In the genomic region with DNA sequence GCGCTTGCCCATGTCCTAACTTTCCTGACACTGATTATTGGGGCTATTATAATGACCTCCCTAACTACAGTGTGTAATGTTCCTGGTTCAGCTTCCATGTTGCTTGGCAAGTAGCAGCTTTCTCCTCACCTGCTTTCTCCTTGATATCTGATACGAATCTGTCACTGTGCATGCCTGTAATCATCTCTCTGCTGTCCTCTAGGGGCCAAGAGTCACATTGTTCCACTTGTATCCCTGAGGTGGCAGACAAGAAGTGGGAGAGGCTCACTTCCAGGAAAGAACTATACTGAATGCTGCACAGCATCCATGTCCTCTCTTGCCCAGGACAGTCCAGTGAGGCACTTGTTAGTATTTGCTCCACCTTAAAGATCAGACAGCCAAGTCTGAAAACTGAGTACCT, we compare ENCODE assay signal across 9 mouse cellular contexts.
A peak's percentile ranks its signal among the peaks of the same experiment; 100 is the strongest.
DNase-seq lines count a peak whose midpoint lies in the region; ATAC-seq and TF ChIP-seq lines count a peak whose summit lies in the region.
"Had no signal": no experiment of that assay in that cellular context is flagged by ENCODE, and none has a peak within 500 bp of the region (broad histone marks: within the 10 kb centered on the region; RNA-seq: fewer than 3 reads in every experiment).

No protein-coding gene starts in this region.

- H3K4me3 ChIP-seq in liver, embryonic 14.5 days (ENCODE audit: insufficient read depth in 1 of 2, low read depth in 2 of 2, low read length in 2 of 2) = no peak overlapping the region
- H3K4me3 ChIP-seq in liver, embryonic 11.5 days (ENCODE audit: low read depth, low read length) = no peak overlapping the region
- H3K4me3 ChIP-seq: embryonic facial prominence, embryonic 13.5 days had no signal

- peak; percentile 44; the same call in 1 of the 2 replicates for TF ChIP-seq CTCF in liver, embryonic 14.5 days (IDR thresholded peaks at IDR 0.05; ENCODE audit: low read depth)

- peak; percentile 10 for DNase-seq in adrenal gland, adult 2 months
- no peak for DNase-seq in adrenal gland, postnatal 4 days (ENCODE audit: low spot score in 2 of 2)
- DNase-seq in liver, embryonic 14.5 days (ENCODE audit: low read depth in 3 of 3, low spot score in 3 of 3) = no peak
- DNase-seq in liver, embryonic 11.5 days (ENCODE audit: low spot score) = no peak
- peak; percentile 66 to 67 for DNase-seq in cerebellum, postnatal 14 days
- DNase-seq in layer of hippocampus, adult 9-11 months = peak; percentile 20
- DNase-seq in right cerebral cortex, postnatal 14 days = peak; percentile 9
- no peak for DNase-seq in ovary, postnatal 36 days (ENCODE audit: low spot score)

- TF ChIP-seq EP300 in liver, embryonic 14.5 days (IDR thresholded peaks at IDR 0.05; ENCODE audit: low read depth) = no peak

- ATAC-seq in liver, embryonic 14.5 days (ENCODE audit: insufficient read depth) = no peak
- no peak for ATAC-seq in liver, embryonic 11.5 days (replicated peaks; ENCODE audit: low FRiP score)

- H3K27me3 ChIP-seq in liver, embryonic 14.5 days (ENCODE audit: control insufficient read depth, insufficient read depth, low read length) = no peaks in the 10 kb centered on the region
- H3K27me3 ChIP-seq in liver, embryonic 11.5 days (replicated peaks; ENCODE audit: control insufficient read depth, insufficient read depth, low read length) = no peaks in the 10 kb centered on the region
- H3K27me3 ChIP-seq: embryonic facial prominence, embryonic 13.5 days had no signal

- H3K27ac ChIP-seq in liver, embryonic 14.5 days = no peak overlapping the region
- no peak overlapping the region for H3K27ac ChIP-seq in liver, embryonic 11.5 days (ENCODE audit: low read depth, low read length)
- H3K27ac ChIP-seq: embryonic facial prominence, embryonic 13.5 days had no signal

- WGBS in liver, embryonic 14.5 days (ENCODE audit: insufficient replicate concordance) = 39% methylated on average over 2 of the region's 2 CpGs
- WGBS in liver, embryonic 11.5 days = 63% methylated on average over 2 of the region's 2 CpGs

- no peak overlapping the region for H3K4me2 ChIP-seq in liver, embryonic 14.5 days (ENCODE audit: low read depth)
- H3K4me2 ChIP-seq in liver, embryonic 11.5 days = no peak overlapping the region
- H3K4me2 ChIP-seq: embryonic facial prominence, embryonic 13.5 days had no signal

- no peak overlapping the region for H3K9ac ChIP-seq in liver, embryonic 14.5 days (replicated peaks)
- H3K9ac ChIP-seq in liver, embryonic 11.5 days (ENCODE audit: low read depth, low read length) = no peak overlapping the region
- H3K9ac ChIP-seq: embryonic facial prominence, embryonic 13.5 days had no signal

- H3K36me3 ChIP-seq in liver, embryonic 14.5 days (replicated peaks; ENCODE audit: control insufficient read depth, insufficient read depth, low read depth) = no peaks in the 10 kb centered on the region
- no peaks in the 10 kb centered on the region for H3K36me3 ChIP-seq in liver, embryonic 11.5 days (ENCODE audit: control insufficient read depth, insufficient read depth, low read length)
- H3K36me3 ChIP-seq: embryonic facial prominence, embryonic 13.5 days had no signal

- no peaks in the 10 kb centered on the region for H3K4me1 ChIP-seq in liver, embryonic 14.5 days (replicated peaks; ENCODE audit: control insufficient read depth in 2 of 2, insufficient read depth in 2 of 2, low read length in 1 of 2)
- H3K4me1 ChIP-seq in liver, embryonic 11.5 days (replicated peaks; ENCODE audit: control insufficient read depth, insufficient read depth, low read length) = no peaks in the 10 kb centered on the region
- H3K4me1 ChIP-seq: embryonic facial prominence, embryonic 13.5 days had no signal

- no peaks in the 10 kb centered on the region for H3K9me3 ChIP-seq in liver, embryonic 14.5 days (ENCODE audit: control insufficient read depth, low read length)
- no peaks in the 10 kb centered on the region for H3K9me3 ChIP-seq in liver, embryonic 11.5 days (ENCODE audit: control insufficient read depth, low read length)
- H3K9me3 ChIP-seq: embryonic facial prominence, embryonic 13.5 days had no signal

Comparison
In these comparisons a context has a peak if more than half of its experiments do, and no peak if none do; other contexts are left out.
1. DNase-seq: peak in adrenal gland, adult 2 months (single experiment), cerebellum, postnatal 14 days (2 of 2), layer of hippocampus, adult 9-11 months (single experiment) and right cerebral cortex, postnatal 14 days (single experiment); none in adrenal gland, postnatal 4 days (0 of 2), liver, embryonic 14.5 days (0 of 3), liver, embryonic 11.5 days (single experiment) and ovary, postnatal 36 days (single experiment).